Mouse (Mus musculus) limb, embryonic 10.5 days (tissue): ENCODE data around the gene Hoxd9. TPM values are rescaled to one million over a fixed set of nuclear protein-coding genes. Genes with fewer than 3 reads are reported as not detected.

Source experiments
- DNase-seq: peaks from one replicate; pipeline ENCODE4 v3.0.0-alpha.2; 2017; ENCODE audit warnings: low spot score
- H3K27ac ChIP-seq: fragments of 300-500 bp; sonication (generic); 2 replicates; pipeline ENCODE4 v1.5.1; 2016; ENCODE audit warnings: mild to moderate bottlenecking
- H3K27me3 ChIP-seq: fragments of 300-500 bp; sonication (generic); 2 replicates; pipeline ENCODE4 v1.6.1; 2016; ENCODE audit warnings: low read depth, mild to moderate bottlenecking; ENCODE audit not compliant: poor library complexity, severe bottlenecking
- H3K36me3 ChIP-seq: fragments of 300-500 bp; sonication (generic); 2 replicates; pipeline ENCODE4 v1.6.1; 2016; ENCODE audit warnings: mild to moderate bottlenecking, moderate library complexity
- H3K4me1 ChIP-seq: fragments of 300-500 bp; sonication (generic); 2 replicates; pipeline ENCODE4 v1.6.1; 2016
- H3K4me3 ChIP-seq: fragments of 300-500 bp; sonication (generic); 2 replicates; pipeline ENCODE4 v1.5.1; 2016; ENCODE audit warnings: mild to moderate bottlenecking, moderate library complexity
- H3K9me3 ChIP-seq: fragments of 300-500 bp; sonication (generic); replicated peaks from 2 replicates; pipeline ENCODE4 v1.6.1; 2016; ENCODE audit warnings: mild to moderate bottlenecking
- WGBS: fragments of 180-500 bp; shearing (Covaris S2); methylation state at CpG from one replicate; pipeline ENCODE4 v1.1.7; 2016; 5-methylcytosine and 5-hydroxymethylcytosine counted together
- polyA plus RNA-seq: library from polyadenylated mRNA; unstranded; fragments of >200 nt; fragmentation: Nextera tagmentation; extraction: Ambion mirVana; gene quantifications from 2 replicates; pipeline ENCODE4 v1.2.1, GENCODE M21; 2016

Gene Hoxd9
- polyA plus RNA-seq, 1 experiment from 2014 or later = 38.0 TPM

DNA sequence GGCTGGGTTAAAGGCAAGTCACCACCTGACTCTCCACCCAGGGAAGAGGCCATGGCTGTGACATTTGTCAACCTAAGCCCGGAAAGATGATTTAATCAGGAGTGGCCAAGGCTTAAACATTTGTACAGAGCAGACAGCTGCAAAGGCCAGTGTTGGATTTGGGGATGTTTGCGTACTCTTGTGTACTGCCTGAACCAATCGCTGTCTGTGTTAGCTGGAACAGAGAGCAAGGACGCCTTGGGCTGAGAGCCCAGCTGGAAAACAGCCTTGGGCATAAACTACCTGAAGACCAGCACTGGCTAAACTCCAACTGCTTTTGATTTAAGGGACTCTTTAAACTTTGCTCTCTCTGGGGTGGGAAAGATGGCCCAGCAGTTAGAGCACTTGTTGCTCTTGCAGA is 11.1 kb downstream of the Hoxd9 start:
- peak overlapping the region; percentile 99 for H3K27ac ChIP-seq
- H3K4me3 ChIP-seq = peak overlapping the region; percentile 80
- H3K36me3 ChIP-seq = peaks cover 3% of the 10 kb centered on the region; the same call in 1 of the 2 replicates
- peaks cover 71% of the 10 kb centered on the region for H3K4me1 ChIP-seq
- 11% methylated on average over 4 of the region's 4 CpGs for WGBS
- peak; percentile 45 for DNase-seq
- no peaks in the 10 kb centered on the region for H3K9me3 ChIP-seq
- peaks cover 41% of the 10 kb centered on the region for H3K27me3 ChIP-seq

DNA sequence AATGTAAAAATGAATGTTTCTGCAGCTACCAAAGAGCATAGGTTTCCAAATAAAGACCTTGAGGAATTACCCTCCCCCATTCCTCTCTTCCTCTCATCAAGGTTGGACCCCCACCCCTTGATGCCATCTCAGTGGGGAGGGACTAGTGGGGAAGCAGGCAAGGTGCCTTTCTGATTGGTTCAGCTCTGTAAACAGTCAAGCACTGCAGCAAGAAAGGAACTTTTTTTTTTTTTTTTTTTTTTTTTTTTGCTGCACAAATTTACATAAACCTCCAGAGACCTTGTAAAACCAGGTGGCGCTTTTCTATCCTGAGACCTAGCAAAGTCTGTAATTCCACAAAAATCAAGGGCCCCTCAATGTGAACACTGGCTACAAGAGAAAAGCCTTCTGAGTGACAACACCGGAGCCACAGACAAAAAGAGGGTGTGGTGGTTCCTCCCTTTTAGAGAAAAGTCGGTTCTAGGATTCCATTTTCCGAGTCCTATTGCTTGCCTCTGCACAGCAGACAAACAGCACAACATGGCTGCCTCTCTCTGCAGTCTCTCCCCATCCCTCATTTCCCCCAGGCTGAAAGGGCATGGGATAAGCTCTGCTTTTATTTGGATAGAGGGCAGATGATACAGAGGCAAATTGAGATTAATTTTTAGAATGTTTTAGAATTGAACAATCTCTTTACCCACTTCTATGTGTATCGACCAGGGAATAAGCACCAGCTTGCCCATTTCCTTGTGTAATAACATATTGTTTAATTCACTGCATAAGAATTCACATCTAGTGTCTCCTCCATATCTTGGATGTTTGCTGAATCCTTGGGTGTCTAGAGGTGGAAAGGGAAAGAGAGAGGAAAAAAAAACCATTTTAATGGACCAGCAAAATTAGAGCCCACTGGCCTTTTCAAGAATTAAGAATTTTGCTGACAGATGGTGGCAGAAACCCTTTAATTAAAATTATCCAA is 12.2 kb downstream of the Hoxd9 start:
- DNase-seq = peak; percentile 44
- Histone ChIP-seq H3K9me3 (no peaks in the 10 kb centered on the region), H3K27me3 (peaks cover 38% of the 10 kb centered on the region), H3K4me1 (peaks cover 69% of the 10 kb centered on the region), H3K4me3 (peak overlapping the region; percentile 80; the same call in 1 of the 2 replicates), H3K27ac (peak overlapping the region; percentile 97), H3K36me3 (peaks cover 3% of the 10 kb centered on the region; the same call in 1 of the 2 replicates)
- WGBS = 7% methylated on average over 5 of the region's 5 CpGs

DNA sequence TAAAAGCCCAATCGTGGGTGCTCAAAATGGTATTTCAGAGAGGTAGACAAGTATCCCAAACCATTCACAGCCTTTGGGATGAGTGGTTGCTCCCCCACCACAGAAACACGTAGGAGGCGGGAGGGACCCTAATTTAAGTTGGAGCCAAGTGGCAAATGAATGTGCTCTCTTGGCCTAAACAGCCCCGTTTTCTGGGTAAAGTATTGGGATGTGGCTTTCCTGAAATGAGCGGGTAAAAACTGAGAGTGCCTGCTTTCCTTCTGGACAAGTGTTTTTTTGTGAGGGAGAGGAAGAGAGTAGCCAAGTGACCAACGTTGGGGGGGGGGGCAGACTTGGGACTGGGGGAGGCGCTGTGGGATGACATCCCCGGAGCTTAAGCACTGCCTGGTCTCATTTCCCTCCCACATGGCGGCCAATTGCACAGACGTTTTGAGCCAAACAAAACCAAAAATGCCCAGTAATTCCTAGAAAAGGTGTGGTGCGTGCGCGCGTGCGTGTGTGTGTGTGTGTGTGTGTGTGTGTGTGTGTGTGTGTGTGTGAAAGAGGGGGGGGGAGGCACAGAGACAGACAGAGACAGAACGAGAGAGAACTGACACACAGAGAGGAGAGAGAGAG is 13.5 kb downstream of the Hoxd9 start:
- Histone ChIP-seq H3K36me3 (peaks cover 3% of the 10 kb centered on the region; the same call in 1 of the 2 replicates), H3K9me3 (no peaks in the 10 kb centered on the region), H3K4me3 (peak overlapping the region; percentile 89), H3K27ac (peak overlapping the region; percentile 97), H3K4me1 (peaks cover 81% of the 10 kb centered on the region), H3K27me3 (peaks cover 38% of the 10 kb centered on the region)
- DNase-seq = peak; percentile 66
- under 1% methylated on average over 16 of the region's 16 CpGs for WGBS

DNA sequence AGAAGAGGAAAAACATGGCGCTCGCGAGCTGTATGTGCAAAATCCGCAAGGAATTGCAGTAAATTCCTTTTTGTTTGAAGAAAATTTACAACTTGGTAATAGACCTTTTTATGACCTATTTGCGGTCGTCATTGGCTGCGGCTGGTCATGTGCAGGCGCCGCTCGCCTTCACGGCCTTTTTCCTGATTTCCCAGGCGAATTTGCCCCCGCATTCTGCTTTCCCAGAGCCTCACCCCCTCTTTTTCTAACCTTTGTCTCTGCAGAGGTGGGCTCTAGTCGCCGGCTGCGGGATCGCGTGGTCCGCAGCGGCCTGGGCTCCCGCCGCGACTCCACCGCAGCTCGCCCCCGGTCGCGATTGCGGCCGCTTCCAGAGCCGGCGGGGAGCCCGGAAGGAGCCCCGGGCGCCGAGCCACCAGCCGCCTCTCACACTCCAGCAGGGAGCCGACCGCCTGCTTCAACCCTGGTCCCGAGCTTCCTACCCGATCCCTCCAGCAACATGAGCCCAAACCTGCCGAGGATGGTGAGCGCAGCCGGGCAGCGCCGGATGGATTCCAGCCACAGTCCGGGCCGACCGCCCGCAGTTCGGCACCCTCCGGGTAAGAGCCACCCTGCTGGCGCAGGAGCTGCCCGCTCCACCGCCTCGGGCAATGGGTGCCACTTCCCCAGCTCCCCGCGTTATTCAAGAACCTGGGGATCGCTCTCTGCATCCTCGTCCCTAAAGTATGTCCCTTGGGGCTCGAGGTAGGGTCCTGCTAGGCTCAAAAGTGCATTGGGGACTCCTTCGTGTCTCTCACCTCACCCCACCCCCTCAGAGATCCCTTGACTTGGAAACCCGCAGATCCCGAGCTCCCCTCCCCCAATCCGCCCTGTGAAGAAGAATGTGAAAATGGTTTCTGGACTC is 14.4 kb downstream of the Hoxd9 start, which contains the start of the genes Hoxd3 and Hoxd4:
Gene Hoxd3 (plus strand): TSS at position 207 of the 901 bp plus-strand sequence.
Gene Hoxd4 (plus strand): TSS at position 209 of the 901 bp plus-strand sequence.
- peak within 1 kb of the TSS; percentile 97 for H3K27ac ChIP-seq
- WGBS = under 1% methylated on average over 65 of the region's 65 CpGs

DNA sequence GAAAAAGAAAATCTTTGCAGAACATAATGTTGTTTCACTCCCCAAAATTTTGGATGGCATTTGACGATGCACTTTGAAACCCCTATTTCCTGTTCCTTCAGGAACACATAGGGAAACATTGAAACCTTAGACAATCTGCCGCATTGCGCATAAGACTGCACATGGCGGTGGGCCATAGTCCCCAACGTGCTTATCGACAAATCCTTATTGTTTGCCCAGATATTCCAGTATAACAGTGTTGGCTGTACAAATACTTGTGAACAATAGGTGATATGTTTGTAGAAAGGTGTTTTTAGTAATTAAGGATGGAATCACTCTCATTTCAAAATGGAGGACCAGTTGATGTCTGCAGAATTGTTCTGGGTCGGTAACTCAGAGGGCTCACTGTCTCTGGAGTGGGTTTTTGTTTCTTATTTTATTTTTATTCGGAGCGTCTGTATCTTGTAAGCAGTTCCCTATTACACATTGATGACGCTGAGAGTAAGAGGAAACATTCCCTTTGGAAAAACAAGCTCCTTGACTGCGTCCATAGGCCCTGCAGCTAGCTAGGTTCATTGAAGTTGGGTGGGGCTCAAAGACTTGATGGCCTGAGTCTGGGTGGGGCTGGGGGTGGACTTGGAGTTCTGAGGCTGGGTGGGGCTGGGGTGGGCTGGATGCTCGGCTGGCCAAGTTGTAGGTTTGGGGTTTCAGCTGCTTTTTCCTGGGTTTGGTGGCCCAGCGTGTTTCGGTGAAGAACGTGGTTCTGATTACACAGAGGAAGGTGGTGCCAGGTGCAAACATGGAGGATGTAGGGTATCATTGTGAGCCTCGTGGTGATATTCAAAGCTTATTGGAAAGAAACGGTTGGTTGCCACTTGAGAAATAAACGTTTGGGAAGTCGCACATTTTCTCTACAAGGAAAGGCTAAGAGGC is 16.0 kb downstream of the Hoxd9 start:
- peak overlapping the region; percentile 89 for H3K4me3 ChIP-seq
- 3% methylated on average over 19 of the region's 19 CpGs for WGBS
- peak; percentile 63 for DNase-seq

More for the DNA sequence above, 14.4 kb downstream of the Hoxd9 start, which contains the start of the genes Hoxd3 and Hoxd4:
- Histone ChIP-seq H3K4me3 (peak within 1 kb of the TSS; percentile 89), H3K36me3 (peaks cover 7% of the 10 kb centered on the region; the same call in 1 of the 2 replicates), H3K27me3 (peaks cover 38% of the 10 kb centered on the region), H3K9me3 (no peaks in the 10 kb centered on the region), H3K4me1 (peaks cover 82% of the 10 kb centered on the region)
- peak; percentile 80 for DNase-seq

DNA sequence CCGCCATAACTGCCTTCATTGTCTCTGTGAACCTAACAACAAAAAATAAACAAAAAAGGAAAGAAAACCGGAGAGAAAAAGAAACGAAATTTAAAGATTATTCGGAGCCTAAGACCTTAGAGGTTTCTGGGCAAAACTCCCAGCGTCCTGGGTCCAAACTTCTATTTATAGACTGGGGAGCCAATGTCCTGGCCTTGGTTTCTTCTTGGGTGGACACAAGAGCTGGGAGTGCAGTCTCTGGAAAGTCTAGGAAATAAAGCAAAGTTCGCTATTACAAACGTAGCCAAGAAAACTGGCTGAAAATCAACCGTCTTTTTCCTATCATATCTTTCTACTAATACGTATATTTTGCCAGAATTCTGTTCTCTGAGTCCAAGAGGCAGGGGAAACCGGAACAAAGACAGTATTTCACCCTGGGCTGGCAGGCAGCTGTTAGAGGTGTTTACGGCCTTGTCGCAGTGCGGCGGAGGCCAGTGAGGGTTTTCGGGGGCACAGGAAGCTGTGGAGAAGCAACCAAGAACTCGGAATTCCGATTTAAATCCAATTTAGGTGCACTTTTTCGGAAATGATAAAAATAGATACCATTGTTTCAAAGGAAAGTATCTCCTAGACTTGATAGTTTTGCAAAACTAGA is 16.7 kb downstream of the Hoxd9 start:
- DNase-seq = peak; percentile 77
- WGBS = 2% methylated on average over 18 of the region's 18 CpGs

More for the DNA sequence above, 16.0 kb downstream of the Hoxd9 start:
- Histone ChIP-seq H3K9me3 (no peaks in the 10 kb centered on the region), H3K4me1 (peaks cover 79% of the 10 kb centered on the region), H3K27me3 (peaks cover 40% of the 10 kb centered on the region), H3K36me3 (0 out of 2 replicates have a peak, but pooled peaks cover 5% of the 10 kb centered on the region), H3K27ac (peak overlapping the region; percentile 97)

DNA sequence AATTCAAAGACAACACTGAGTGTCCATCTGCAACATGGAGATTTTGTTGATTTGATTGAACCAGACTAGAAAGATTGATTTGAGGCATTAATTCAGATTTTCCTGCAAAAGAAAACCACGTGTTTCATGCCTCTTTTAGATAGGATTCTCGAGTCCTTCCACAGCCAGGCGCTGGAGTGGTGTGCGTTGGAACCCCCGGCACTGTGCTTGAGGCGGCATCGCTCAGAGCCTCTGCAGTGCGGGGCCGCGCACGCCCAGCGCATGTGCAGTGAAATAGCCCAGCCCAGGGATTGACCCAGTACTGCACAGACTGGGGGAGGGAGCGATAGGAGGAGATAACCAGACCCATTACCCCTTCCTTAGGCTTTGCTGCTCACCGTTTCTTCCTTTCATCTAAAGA is 17.4 kb downstream of the Hoxd9 start:
- under 1% methylated on average over 14 of the region's 14 CpGs for WGBS
- Histone ChIP-seq H3K27ac (peak overlapping the region; percentile 97), H3K36me3 (0 out of 2 replicates have a peak, but pooled peaks cover 5% of the 10 kb centered on the region), H3K4me1 (peaks cover 78% of the 10 kb centered on the region), H3K4me3 (peak overlapping the region; percentile 89), H3K9me3 (no peaks in the 10 kb centered on the region), H3K27me3 (peaks cover 36% of the 10 kb centered on the region)
- peak; percentile 72 for DNase-seq

More for the DNA sequence above, 16.7 kb downstream of the Hoxd9 start:
- peaks cover 78% of the 10 kb centered on the region for H3K4me1 ChIP-seq
- H3K27me3 ChIP-seq = peaks cover 34% of the 10 kb centered on the region
- H3K9me3 ChIP-seq = no peaks in the 10 kb centered on the region
- 0 out of 2 replicates have a peak, but pooled peaks cover 5% of the 10 kb centered on the region for H3K36me3 ChIP-seq
- peak overlapping the region; percentile 89 for H3K4me3 ChIP-seq
- H3K27ac ChIP-seq = peak overlapping the region; percentile 97

DNA sequence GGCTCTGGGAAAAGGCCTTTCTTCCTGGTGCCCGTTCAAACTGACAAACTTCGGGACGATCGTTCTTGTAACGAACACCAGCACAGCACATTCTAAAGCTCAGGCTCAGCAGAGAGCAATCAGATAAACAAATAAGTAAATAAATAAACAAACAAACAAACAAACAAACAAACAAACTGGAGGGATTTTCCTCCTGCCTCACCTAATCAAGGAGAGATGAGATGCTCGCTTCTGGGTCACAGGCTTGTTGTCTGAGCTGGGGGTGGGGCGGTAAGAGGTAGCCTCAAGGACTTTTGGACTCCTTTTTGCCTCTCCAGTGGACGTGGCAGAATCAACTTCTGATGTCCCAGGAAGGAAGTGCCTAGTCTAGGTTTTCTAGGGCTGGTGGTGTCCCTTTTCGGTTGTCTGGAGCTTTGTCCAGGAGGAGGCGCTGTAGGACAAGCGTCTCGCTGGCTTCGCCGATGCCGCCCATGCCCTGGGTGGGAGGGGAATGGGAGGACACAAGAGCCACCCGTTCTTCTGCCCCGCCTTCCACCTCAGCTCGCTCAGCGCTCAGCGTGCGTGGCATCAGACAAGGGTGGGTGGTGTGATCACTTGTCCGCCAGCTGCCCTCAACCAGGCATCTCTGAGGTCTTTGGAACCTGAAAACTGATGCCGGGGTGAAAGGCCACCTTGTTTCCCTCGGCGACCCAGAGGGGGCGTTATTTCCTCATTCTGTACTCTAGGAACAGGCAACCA is 18.1 kb downstream of the Hoxd9 start:
- DNase-seq = peak; percentile 96
- WGBS = 2% methylated on average over 26 of the region's 26 CpGs
- Histone ChIP-seq H3K27ac (peak overlapping the region; percentile 97), H3K36me3 (0 out of 2 replicates have a peak, but pooled peaks cover 5% of the 10 kb centered on the region), H3K4me3 (peak overlapping the region; percentile 89), H3K9me3 (no peaks in the 10 kb centered on the region), H3K27me3 (peaks cover 30% of the 10 kb centered on the region; the same call in 1 of the 2 replicates), H3K4me1 (peaks cover 78% of the 10 kb centered on the region)

DNA sequence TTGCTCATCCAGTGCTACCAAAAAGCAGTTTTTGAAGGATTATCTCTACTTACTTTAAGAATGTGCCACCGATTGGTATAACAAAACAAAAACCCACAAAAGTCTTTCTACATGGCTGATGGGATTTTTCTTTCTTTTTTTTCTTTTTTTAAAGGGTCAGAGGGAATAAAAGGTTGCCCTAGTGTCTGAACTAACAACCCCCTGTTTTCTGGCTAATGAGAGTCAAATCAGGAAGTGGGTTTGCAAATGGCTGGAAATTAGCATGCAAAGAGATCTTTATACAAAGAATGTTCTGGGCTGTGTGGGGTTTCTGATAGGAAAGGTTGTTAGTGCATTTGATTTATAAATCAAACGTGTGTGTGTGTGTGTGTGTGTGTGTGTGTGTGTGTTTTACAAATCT is 22.9 kb downstream of the Hoxd9 start:
- H3K4me1 ChIP-seq = peaks cover 90% of the 10 kb centered on the region
- peaks cover 66% of the 10 kb centered on the region for H3K27me3 ChIP-seq
- H3K4me3 ChIP-seq = no peak overlapping the region
- H3K36me3 ChIP-seq = peaks cover 14% of the 10 kb centered on the region
- H3K9me3 ChIP-seq = no peaks in the 10 kb centered on the region
- no peak overlapping the region for H3K27ac ChIP-seq
- DNase-seq = no peak
- 8% methylated on average over 2 of the region's 2 CpGs for WGBS

DNA sequence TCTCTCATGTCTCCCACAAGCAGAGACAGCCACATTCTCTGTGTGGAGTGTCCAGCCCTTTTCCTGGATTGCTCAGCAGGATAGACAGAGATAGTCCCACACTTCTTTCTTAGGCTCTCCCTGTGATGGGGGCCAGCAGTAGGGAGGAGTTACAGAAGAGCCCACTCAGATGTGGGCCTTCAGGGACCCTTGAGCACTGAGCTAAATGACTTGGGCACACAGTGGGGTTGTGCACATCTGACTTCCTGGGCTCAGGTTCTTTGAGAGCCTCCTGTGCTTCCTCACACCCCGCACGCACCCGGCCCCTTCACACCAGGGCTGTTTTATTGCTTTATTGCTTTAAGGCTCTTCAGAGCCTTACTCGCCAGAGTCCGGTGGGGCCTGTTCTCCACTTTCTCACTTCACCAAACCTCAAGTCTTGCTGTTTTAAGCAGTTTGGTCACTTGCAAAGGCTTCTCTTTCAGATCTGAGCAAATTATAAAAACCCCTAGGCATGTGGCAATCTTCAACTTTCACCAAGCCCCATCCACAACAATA is 23.5 kb downstream of the Hoxd9 start:
- Histone ChIP-seq H3K36me3 (peaks cover 19% of the 10 kb centered on the region), H3K4me3 (0 out of 2 replicates have a peak overlapping the region, but pooled peaks have one; percentile 16), H3K4me1 (peaks cover 89% of the 10 kb centered on the region), H3K9me3 (no peaks in the 10 kb centered on the region), H3K27ac (no peak overlapping the region), H3K27me3 (peaks cover 73% of the 10 kb centered on the region)
- peak; percentile 38 for DNase-seq
- WGBS = 3% methylated on average over 5 of the region's 5 CpGs
